Mouse (Mus musculus): ENCODE measurements at regions not wholly inside any gene's neighbourhood (a gene's known extent, or its start where the extent isn't known, plus 50 kb on each side); places are given as distances from the start of the nearest gene placed in this dataset.
A peak's percentile ranks its signal among the peaks of the same experiment; 100 is the strongest.

- ATAC-seq (ENCODE audit: insufficient read depth, low FRiP score, low read depth): no peak
- no peak overlapping the region for H3K4me2 ChIP-seq
These were observed 302.5 kb downstream of the 9330182O14Rik start for GRCm38 (mm10) chr15:40436688-40437087.

DNA sequence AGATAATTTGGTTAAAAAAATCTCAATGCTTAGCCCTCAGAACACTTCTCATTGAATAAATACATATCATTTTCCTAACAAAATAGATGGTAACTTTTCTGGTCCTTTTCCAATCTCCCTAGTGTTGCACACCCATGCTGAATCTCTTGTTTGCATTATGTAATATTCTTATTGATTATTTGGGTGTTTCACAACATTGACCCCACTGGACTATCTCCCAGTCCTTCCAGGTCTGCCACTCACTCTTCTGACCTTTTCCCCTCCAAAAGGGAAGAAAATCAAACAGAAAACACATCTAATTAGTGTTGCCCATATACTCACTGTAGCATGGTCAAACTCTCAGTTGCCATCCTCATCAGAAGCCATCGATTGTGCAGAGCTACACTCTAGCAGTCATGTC lies 305.7 kb downstream of the 9330182O14Rik start:
- Histone ChIP-seq H3K4me3 (replicated peaks) (no peak overlapping the region), H3K9me3 (no peaks in the 10 kb centered on the region), H3K36me3 (no peaks in the 10 kb centered on the region), H3K27me3 (replicated peaks) (no peaks in the 10 kb centered on the region), H3K4me1 (no peaks in the 10 kb centered on the region), H3K27ac (no peak overlapping the region), H3K9ac (no peak overlapping the region), H3K4me2 (no peak overlapping the region)
- WGBS: 98% methylated on average over 1 of the region's 1 CpGs
- ATAC-seq (ENCODE audit: insufficient read depth, low FRiP score, low read depth): no peak

More at GRCm38 (mm10) chr15:40436688-40437087, 302.5 kb downstream of the 9330182O14Rik start:
- WGBS: 65% methylated on average over 3 of the region's 3 CpGs
- Histone ChIP-seq H3K9me3 (no peaks in the 10 kb centered on the region), H3K4me3 (replicated peaks) (no peak overlapping the region), H3K27me3 (replicated peaks) (no peaks in the 10 kb centered on the region), H3K27ac (no peak overlapping the region), H3K4me1 (no peaks in the 10 kb centered on the region), H3K9ac (no peak overlapping the region), H3K36me3 (no peaks in the 10 kb centered on the region)

DNA sequence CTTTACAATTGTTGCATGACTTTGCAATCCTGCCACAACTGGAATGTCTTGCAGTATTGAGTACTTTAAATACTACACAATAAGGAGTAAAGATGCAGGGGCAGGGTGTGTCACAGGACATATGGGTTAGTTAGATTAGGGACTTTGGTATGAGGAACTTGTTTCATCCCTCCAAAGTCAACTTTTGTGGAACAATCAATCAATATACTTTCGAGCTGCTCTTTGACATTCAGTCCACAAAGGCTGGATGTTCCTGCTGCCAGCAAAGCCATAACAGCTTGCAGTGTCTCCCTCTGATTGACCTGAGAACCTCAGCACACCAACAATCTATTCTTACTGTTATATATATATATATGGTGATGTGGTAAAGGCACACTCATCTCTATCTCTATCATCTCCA lies 314.5 kb downstream of the 9330182O14Rik start:
- no peak overlapping the region for H3K9ac ChIP-seq
- no peak overlapping the region for H3K27ac ChIP-seq
- no peaks in the 10 kb centered on the region for H3K27me3 ChIP-seq (replicated peaks)
- H3K36me3 ChIP-seq: no peaks in the 10 kb centered on the region
- WGBS: 41% methylated on average over 1 of the region's 1 CpGs
- H3K4me3 ChIP-seq (replicated peaks): no peak overlapping the region
- no peaks in the 10 kb centered on the region for H3K9me3 ChIP-seq
- ATAC-seq (ENCODE audit: insufficient read depth, low FRiP score, low read depth): no peak
- H3K4me2 ChIP-seq: no peak overlapping the region
- no peaks in the 10 kb centered on the region for H3K4me1 ChIP-seq

- Histone ChIP-seq H3K27me3 (replicated peaks) (no peaks in the 10 kb centered on the region), H3K4me3 (replicated peaks) (no peak overlapping the region), H3K9ac (no peak overlapping the region), H3K27ac (no peak overlapping the region), H3K36me3 (no peaks in the 10 kb centered on the region), H3K4me1 (no peaks in the 10 kb centered on the region), H3K4me2 (no peak overlapping the region), H3K9me3 (no peaks in the 10 kb centered on the region)
- no peak for ATAC-seq (ENCODE audit: insufficient read depth, low FRiP score, low read depth)
- 78% methylated on average over 2 of the region's 2 CpGs for WGBS
These were observed 319.1 kb downstream of the 9330182O14Rik start for GRCm38 (mm10) chr15:40453235-40453634.

- H3K4me3 ChIP-seq (replicated peaks): no peak overlapping the region
- 31% methylated on average over 7 of the region's 7 CpGs for WGBS
- H3K4me2 ChIP-seq: 0 out of 2 replicates have a peak overlapping the region, but pooled peaks have one; percentile 14
- H3K9ac ChIP-seq: no peak overlapping the region
- H3K27me3 ChIP-seq (replicated peaks): no peaks in the 10 kb centered on the region
- H3K27ac ChIP-seq: no peak overlapping the region
- ATAC-seq (ENCODE audit: insufficient read depth, low FRiP score, low read depth): no peak
- no peaks in the 10 kb centered on the region for H3K9me3 ChIP-seq
- H3K4me1 ChIP-seq: no peaks in the 10 kb centered on the region
- no peaks in the 10 kb centered on the region for H3K36me3 ChIP-seq
These were observed 341.6 kb downstream of the 9330182O14Rik start for GRCm38 (mm10) chr15:40475659-40476355.

DNA sequence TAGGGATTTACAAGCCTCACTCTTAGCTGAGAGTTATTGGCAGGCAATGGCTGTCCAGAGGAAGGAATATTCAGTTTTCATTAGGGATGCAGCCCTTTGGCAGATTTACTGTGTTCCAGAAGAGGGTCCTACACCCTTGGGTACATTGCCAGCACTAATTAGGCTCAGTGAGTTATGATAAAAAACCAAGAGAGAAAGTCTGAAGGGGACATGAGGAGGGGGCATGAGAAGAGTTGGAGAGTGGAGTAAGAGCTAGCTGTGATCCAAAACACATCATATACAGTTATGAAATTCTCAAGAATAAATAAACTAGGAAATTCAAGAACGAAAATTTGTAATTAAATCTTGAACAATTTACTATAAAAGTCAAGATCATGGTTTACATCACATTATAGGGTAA lies 346.2 kb downstream of the 9330182O14Rik start:
- ATAC-seq (ENCODE audit: insufficient read depth, low FRiP score, low read depth): no peak
- Histone ChIP-seq H3K27me3 (replicated peaks) (no peaks in the 10 kb centered on the region), H3K4me1 (no peaks in the 10 kb centered on the region), H3K4me3 (replicated peaks) (no peak overlapping the region), H3K27ac (no peak overlapping the region), H3K36me3 (no peaks in the 10 kb centered on the region), H3K4me2 (no peak overlapping the region), H3K9me3 (no peaks in the 10 kb centered on the region), H3K9ac (no peak overlapping the region)
- 57% methylated on average over 1 of the region's 1 CpGs for WGBS

GRCm38 (mm10) chr15:40481239-40481638 lies 347.1 kb downstream of the 9330182O14Rik start:
- 28% methylated on average over 3 of the region's 3 CpGs for WGBS
- Histone ChIP-seq H3K4me3 (replicated peaks) (no peak overlapping the region), H3K9me3 (no peaks in the 10 kb centered on the region), H3K27ac (no peak overlapping the region), H3K4me2 (no peak overlapping the region), H3K4me1 (no peaks in the 10 kb centered on the region), H3K27me3 (replicated peaks) (no peaks in the 10 kb centered on the region), H3K36me3 (no peaks in the 10 kb centered on the region), H3K9ac (no peak overlapping the region)
- ATAC-seq (ENCODE audit: insufficient read depth, low FRiP score, low read depth): no peak

GRCm38 (mm10) chr15:40485997-40486396 lies 351.8 kb downstream of the 9330182O14Rik start:
- whole genome bisulfite sequencing: 93% methylated on average over 1 of the region's 1 CpGs
- no peak overlapping the region for H3K4me3 ChIP-seq (replicated peaks)
- no peaks in the 10 kb centered on the region for H3K9me3 ChIP-seq
- 0 out of 2 replicates have a peak, but pooled peaks have one; percentile 31 for ATAC-seq (ENCODE audit: insufficient read depth, low FRiP score, low read depth)
- no peak overlapping the region for H3K27ac ChIP-seq
- no peak overlapping the region for H3K9ac ChIP-seq
- H3K36me3 ChIP-seq: no peaks in the 10 kb centered on the region
- H3K27me3 ChIP-seq (replicated peaks): no peaks in the 10 kb centered on the region
- H3K4me2 ChIP-seq: no peak overlapping the region
- H3K4me1 ChIP-seq: no peaks in the 10 kb centered on the region

- Histone ChIP-seq H3K4me2 (no peak overlapping the region), H3K27me3 (replicated peaks) (no peaks in the 10 kb centered on the region), H3K9me3 (no peaks in the 10 kb centered on the region), H3K4me3 (replicated peaks) (no peak overlapping the region), H3K36me3 (no peaks in the 10 kb centered on the region), H3K4me1 (no peaks in the 10 kb centered on the region), H3K9ac (no peak overlapping the region), H3K27ac (no peak overlapping the region)
- ATAC-seq (ENCODE audit: insufficient read depth, low FRiP score, low read depth): no peak
- WGBS: 60% methylated on average over 11 of the region's 11 CpGs
These were observed 367.3 kb downstream of the 9330182O14Rik start for GRCm38 (mm10) chr15:40501180-40502125.

GRCm38 (mm10) chr15:40510826-40511225 lies 376.7 kb downstream of the 9330182O14Rik start:
- ATAC-seq (ENCODE audit: insufficient read depth, low FRiP score, low read depth): no peak
- Histone ChIP-seq H3K4me2 (no peak overlapping the region), H3K27me3 (replicated peaks) (no peaks in the 10 kb centered on the region), H3K27ac (no peak overlapping the region), H3K9ac (no peak overlapping the region), H3K4me3 (replicated peaks) (no peak overlapping the region), H3K9me3 (no peaks in the 10 kb centered on the region), H3K4me1 (no peaks in the 10 kb centered on the region), H3K36me3 (no peaks in the 10 kb centered on the region)
- 61% methylated on average over 2 of the region's 2 CpGs for WGBS

DNA sequence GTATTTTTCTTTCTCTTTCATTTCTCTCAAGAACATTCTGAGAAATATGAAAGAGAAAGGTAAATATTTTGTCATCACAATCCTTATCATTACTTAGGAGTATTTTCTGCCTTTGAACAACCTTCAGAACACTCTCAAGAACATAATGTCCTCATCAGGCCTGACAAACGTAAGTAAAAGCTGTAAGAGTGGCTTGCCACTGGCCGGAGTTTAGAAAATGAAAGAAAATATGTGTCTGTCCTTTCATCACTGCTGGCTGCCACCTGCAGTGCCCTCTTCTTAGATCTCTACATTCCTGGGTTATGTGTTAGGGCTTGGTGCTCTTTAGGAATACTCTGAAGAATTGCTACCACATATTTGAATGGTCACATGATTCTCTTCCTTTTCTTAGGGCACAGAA lies 390.2 kb downstream of the 9330182O14Rik start:
- Histone ChIP-seq H3K9ac (no peak overlapping the region), H3K36me3 (no peaks in the 10 kb centered on the region), H3K27ac (no peak overlapping the region), H3K9me3 (no peaks in the 10 kb centered on the region), H3K4me2 (no peak overlapping the region), H3K27me3 (replicated peaks) (no peaks in the 10 kb centered on the region), H3K4me1 (no peaks in the 10 kb centered on the region), H3K4me3 (replicated peaks) (no peak overlapping the region)
- 47% methylated on average over 2 of the region's 2 CpGs for WGBS
- ATAC-seq (ENCODE audit: insufficient read depth, low FRiP score, low read depth): no peak

DNA sequence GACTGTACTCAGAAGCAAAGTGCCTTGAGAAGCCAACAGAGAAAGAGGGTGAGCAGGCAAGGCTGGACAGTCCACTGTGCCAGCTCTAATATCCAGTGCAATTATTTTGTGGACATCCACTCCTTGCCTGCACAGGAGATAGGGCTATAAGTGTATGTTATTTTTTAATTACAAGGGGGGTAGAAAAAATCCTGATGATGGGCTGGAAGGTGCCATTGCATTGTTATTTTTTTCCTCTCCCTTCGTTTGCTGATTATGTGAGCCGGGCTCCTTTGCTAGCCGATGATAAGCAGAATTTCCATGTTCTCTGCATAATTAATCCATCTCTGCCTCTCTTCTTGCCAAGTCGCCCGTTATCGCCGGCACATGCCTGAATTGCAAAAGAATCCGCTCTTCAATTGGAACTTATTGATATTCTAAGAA lies 399.3 kb downstream of the 9330182O14Rik start:
- Histone ChIP-seq H3K4me1 (no peaks in the 10 kb centered on the region), H3K9me3 (no peaks in the 10 kb centered on the region), H3K4me3 (replicated peaks) (no peak overlapping the region), H3K27ac (no peak overlapping the region), H3K27me3 (replicated peaks) (no peaks in the 10 kb centered on the region), H3K36me3 (no peaks in the 10 kb centered on the region), H3K4me2 (no peak overlapping the region), H3K9ac (no peak overlapping the region)
- WGBS: 83% methylated on average over 8 of the region's 8 CpGs
- ATAC-seq (ENCODE audit: insufficient read depth, low FRiP score, low read depth): no peak
